Mouse (Mus musculus) heart, postnatal 0 days (tissue): ENCODE measurements around the gene Pard3b.

Experiments used
- CTCF ChIP-seq: IDR thresholded peaks from 2 replicates; pipeline ENCODE4 v1.5.1; 2016; ENCODE audit warnings: antibody characterized with exemption, control low read depth, low read depth
- EP300 ChIP-seq: IDR thresholded peaks from 2 replicates; pipeline ENCODE4 v1.6.1; 2016; ENCODE audit warnings: antibody characterized with exemption, low read depth

DNA sequence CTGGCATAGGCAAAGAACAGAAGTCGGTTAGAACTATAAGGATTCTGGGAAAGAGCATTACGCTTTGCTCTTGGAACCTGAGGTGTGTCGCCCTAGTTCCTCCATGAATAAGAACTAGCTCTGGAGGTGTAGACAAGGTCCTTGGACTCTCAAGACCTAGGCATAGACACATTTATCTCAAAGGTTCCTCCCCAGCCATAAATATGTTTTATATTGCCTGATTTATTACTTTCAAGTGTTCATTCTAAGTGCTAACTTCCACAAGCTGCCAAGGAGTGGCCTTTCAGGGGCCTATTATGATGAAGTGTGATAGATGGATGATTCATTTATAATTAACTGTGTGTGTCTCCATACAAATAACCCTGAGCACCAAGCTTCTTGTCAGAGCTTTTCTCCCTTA lies 19.1 kb downstream of the Pard3b start:
- TF ChIP-seq CTCF (no peak), EP300 (no peak)
